Mouse (Mus musculus) forelimb bud, embryonic 11.5 days (tissue): ENCODE data around the gene Mogat2.

Experiments used
- DNase-seq: peaks from one replicate; pipeline ENCODE4 v3.0.0-alpha.2; 2012; ENCODE audit warnings: low read depth, low spot score

Mogat2 gene

DNA sequence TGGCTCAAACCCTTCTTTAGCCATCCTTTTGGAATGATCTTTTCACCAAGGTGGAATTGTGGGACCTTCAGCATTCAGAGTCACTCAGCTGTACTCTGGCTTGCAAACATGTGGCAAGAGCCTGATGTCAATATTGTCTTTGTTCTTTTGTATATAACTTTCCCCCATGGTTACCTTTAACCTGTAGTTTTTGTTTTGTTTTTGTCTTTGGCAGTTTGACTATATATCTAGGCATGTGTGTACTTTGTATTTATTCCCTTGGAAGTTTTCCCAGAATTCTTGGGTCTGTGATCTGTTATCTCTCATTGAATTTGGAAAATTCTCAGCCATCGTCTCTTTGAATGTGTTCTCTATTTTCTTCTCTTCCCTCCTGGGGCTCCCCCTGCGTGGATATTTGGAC lies 43.9 kb downstream of the Mogat2 start:
- no peak for DNase-seq

DNA sequence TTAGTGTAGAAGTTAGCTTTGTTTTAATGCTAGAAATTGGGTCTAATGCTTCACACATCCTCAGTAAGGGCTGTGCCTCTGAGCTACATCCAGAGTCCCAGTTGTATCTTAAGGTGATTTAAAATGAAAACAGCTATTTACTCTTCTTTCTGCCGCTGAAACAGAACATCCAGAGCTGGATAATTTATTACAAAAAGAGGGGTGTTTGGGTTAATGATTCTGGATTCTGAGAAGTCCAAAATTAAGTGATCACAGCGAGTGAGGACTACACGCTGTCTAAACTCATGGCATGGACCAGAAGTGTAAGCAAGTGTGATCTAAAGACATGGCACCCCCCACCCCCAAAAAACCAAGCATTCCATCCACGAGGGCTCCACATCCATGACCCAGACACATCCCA lies 44.5 kb downstream of the Mogat2 start:
- DNase-seq = no peak

DNA sequence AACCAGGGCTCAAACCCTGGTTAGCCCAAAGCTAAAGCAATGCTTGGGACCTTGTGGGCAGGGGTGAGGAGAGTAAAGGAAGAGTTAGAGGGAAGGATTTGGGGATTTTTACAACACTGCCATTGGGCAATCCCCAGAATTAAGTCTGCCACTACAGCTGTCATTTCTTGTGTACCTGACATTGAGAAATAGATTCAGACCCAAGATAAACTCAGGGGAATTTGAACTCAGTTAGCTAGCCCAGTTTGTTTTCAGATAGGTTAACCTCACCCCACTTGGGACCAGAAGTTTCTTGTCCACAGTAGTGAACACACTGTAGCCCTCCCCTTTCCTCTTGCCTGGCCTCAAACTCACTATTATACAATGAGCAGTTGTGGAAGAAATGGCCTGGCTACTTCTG lies 47.0 kb downstream of the Mogat2 start:
- DNase-seq = no peak

DNA sequence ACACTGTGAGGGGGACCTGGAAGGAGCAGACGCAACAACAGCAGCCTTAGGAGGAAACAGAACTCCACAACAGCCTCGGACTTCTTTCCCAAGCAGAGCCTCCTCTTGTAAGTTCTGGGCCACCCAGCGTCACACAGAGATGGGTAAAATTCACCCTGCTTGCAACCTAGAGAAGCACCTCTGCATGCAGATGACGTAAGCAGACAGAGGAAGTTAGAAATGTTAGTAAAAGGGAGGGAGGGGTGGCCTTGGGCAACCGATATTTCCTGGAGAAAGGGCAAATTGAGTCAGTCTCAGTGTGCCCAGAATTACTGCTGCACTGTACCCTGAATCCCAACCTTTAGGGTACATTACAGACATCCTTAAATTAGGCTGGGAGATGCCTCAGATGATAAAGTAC lies 48.5 kb downstream of the Mogat2 start:
- no peak for DNase-seq

DNA sequence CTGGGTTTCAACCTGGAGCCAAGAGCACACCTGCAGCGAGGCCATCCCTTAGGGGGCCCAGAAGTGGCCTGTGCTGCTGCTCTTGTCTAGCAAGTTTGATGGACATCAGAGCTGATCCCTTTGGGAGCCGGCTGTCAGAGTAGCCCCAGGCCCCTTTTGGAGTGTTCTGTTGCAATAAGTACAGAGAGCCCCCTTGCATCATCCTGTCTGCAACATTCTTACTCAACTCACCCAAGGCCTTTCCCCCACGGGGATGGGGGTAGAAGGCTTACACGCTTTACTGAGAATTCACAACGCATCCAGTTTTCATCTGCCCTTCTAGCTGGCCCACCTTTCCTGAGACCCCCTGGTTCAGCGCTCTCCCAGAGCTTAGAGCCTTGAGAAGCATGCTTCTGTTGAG lies 49.8 kb downstream of the Mogat2 start:
- no peak for DNase-seq

DNA sequence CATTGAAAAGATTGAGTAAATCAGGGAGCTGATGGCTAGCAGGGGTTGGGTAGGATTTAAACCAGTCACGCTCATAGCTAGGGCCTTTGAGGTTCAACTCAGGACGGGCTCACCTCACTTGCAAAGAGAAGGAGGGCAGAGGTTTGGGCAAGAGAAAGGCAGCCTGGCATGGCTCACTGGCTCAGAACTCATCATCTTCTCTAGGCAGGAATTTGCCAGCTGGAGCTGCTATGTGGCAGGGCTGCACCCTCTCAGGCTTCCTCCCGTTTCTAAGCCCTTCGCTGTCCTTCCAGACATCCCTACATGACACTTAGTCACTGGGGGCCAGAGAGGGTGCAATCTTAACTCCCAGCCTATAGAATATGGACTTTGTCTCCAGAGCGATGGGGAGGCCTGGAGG lies 51.0 kb downstream of the Mogat2 start:
- DNase-seq = no peak

DNA sequence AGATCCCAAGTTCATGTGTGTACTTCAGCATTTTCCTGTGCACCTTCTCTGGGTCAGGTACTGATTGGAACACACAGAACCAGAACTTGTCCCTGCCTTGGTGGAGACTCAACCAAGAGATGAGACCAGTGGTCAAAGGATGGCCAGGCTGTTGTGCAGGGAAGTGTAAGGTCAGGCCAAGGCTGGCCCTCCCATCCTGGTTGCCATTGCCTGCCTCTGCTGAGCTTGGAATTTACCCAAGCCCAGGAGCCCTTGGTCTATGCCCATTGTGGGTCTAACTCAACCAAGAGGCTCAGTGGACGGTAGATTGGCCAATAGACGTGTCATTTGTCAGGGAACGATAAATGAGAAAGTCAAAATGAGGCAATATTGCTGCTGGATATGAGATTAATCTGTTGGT lies 53.0 kb downstream of the Mogat2 start:
- DNase-seq = no peak

DNA sequence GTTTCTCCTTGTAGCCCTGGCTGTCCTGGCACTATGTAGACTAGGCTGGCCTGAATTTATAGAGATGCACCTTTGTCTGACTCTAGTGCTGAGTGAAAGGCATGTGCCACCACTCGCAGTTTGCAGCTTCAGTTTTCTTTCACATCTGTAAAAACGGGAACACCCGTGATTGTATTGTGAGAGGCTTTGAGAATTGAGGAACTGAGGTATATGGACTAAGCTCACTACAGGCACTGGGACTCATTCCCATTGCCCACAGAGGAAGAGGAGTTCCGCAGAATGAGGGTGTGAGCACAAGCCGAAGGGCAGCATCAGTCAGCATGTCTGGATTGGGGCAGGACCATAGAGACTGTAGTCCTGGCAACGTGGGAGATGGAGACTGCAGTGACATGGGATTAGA lies 54.7 kb downstream of the Mogat2 start:
- no peak for DNase-seq

DNA sequence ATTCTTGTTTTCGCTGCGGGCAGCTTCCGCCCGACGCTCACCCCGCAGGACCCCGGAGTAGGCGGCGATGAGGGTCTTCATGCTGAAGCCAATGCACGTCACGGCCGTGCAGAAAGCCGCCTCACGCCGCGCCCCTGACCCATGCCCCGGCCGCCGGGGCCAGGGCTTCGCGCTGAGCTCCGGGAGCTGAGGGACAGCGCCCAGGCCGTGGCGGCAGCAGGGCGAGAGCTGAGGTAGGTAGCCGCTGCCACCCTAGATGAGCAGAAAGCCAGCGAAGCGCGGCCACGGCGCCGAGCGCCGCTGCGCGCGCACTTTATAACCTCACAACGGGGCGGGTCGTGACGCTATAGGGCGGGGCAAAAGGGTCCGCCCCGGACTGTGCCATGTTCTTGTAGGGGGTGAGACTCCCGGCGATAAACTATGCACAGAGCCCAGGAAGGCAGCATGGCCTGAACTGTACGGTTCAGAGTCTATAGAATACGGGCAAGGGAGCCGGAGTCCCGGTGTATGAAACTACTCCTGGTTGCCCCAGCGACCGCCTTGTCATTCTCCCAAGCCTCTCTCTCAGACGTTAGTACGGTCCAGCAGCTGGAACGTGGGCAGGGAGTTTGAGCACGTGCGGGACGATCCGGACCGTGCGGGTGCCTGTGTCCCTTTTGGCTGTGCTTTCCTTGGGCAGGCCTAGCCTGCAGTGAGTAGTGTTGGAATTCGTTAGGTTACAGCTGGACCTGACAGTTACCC lies 55.8 kb downstream of the Mogat2 start, which contains the start of gene Dgat2:
Gene Dgat2, minus strand, starts transcription at position 288 of the 741 bp plus-strand sequence.
- DNase-seq = peak; percentile 95

DNA sequence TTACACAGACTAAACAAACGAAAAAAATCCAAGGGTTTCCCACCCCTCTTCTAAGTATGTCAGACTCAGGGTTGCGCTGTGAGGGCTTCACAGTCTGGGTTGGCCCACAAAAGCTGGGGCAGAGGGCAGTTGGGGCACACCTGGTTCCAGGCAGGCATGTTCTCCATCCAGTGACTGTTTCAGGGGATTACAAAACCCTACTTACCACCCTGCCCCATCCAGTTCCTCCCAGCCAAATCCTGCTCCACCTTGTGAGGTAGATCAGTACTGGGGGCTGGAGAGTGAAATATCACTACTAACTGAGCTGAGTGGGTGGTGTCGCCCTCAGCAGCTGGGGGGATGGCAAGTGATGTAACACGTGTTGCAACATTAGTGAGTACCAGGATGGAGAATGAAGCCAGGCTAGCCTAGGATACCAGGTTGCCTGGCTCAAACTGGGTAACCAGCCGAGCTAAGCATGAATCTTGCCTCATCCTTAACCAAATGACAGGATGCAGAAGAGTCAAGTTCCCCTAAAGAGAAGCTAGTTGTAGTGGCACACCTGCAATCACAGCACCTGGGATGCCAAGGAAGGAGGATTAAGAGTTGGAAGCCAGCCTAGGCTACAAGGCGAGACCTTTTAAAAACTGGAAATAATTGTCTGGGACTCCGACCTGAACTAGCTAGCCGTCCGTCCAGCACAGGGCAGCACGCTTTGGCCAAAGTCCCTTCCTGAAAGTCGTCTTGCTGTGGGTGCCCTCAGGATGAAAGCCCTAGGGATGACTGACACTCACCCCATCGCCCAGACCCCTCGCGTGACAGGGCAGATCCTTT lies 56.6 kb downstream of the Mogat2 start:
- DNase-seq = peak; percentile 8

DNA sequence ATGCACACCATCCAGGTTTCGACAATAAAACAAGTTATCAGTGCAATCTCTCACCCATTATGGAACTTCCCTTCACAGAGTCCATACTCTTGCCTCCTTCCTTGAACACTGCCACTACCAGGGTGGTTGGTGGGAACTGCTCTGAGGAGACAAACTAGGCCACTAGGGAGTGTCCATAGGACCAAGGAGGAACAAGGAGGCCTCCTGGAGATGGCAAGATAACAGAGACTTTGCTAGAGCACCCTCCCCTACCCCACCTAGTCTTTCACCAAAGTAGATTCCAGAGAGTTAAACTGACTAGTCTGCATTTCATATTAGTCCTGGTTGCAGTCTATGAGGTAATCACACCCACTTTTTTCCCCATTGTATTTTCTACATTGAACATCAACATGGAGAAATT lies 58.3 kb downstream of the Mogat2 start:
- DNase-seq = no peak

DNA sequence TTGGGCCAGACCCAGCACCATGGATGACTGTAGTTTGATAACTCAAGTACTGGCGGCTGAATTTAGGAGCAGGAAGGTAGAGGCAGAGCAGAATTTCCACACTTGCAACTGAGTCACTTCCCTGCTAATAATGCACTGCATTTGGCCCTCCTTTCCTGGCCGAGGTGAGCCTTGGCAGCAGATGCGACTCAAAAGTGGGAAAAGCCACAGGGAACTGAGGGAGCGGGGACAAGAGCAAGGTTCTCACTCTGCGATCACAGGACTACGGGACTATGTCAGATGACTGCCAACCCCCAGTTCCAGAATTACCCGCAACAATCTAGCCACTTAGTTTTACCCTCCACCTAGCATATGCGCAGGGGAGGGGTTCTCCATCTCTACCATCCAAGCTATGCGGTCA lies 59.1 kb downstream of the Mogat2 start:
- no peak for DNase-seq

DNA sequence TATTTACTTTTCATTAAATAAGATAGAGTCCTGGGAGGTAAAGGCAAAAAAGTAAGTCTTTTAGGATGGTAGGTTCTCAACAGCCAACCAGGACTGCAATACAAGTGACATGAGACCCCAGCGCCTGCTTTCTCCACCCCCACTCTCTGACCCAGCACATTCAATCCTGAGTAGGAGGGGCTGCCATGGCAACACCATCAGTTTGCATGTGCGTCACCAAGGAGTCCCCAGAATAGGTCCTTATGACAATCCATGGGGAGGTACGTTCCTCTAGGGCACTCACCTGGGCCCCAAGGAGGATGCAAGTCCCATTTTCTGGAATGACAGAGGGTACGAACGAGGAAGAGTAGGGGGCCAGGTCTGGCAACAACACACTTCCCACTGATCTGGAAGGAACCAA lies 61.0 kb downstream of the Mogat2 start:
- no peak for DNase-seq

DNA sequence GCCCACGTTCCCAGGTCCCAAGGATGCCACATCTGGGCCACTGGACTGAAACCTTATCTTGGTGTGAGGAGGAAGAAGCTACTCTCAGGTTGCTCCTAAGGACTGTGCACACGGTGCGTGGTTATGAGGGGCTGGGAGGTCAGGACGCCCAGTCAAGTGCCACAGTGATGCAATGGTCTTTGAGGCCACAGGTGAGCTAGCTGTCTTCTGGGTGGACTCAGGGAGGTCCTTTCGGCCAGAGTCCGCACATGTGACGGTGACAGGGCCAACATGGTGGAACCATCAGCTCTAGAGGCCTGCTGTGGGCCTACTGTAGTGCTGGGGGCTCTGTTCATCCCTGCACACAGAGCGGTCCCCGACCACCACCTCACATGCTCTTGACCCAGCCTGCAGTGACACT lies 62.8 kb downstream of the Mogat2 start:
- DNase-seq = no peak

DNA sequence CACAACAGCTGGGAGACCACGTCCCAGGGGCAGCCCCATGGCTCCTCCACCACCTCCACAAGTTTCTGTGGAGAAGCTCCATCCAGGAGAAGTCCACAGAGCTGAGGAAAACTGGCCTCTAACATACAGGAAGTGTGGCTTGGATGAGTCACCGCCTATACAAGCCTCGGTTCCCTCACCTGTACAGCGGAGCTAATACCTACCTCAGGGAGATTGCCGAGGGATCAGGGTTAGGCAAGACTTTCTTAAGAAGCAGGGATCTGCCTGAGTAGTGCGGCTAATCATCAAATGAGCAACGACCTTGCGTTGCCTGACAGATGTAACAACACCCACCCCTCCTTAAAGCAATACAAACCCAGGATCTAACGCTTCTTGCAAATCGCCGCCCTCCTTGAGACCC lies 63.3 kb downstream of the Mogat2 start:
- DNase-seq = no peak

DNA sequence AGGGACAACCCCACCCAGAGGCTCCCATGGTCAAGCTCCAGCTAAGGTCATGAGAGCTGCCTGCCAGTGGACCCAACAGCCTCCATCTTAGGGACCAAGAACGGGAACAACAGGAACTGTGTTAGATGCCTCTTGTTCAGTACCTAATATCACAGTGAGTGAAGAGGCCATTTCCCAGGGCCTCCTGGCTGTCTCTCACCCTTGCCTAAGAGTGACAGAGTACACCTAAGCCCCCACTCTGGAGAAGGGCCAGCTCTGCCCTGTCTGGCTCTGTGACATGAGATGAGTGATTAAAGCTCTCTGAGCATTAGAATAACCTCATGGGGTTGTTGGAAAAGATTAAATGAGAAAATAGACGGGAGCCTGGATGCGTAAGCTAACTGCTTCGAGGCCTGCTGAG lies 64.4 kb downstream of the Mogat2 start:
- no peak for DNase-seq

DNA sequence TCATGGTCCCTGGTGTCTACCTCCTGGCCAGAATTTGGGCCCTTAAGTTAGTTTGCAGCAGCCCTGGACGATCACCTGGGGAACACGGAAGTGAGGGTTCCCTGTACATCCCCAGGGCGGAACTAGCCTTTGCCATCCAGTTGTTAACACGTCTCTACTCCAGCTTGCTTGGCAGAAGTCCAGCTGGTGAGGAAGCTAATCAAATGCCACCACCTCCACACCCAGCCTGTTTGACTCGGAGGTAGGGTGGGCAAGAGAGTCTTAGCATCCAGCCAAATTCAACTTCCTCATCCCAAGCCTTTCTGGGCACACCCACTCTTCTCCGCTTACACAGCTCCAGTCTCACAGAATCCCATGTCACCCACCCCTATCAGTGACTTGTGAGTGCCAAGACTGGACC lies 65.5 kb downstream of the Mogat2 start:
- no peak for DNase-seq

DNA sequence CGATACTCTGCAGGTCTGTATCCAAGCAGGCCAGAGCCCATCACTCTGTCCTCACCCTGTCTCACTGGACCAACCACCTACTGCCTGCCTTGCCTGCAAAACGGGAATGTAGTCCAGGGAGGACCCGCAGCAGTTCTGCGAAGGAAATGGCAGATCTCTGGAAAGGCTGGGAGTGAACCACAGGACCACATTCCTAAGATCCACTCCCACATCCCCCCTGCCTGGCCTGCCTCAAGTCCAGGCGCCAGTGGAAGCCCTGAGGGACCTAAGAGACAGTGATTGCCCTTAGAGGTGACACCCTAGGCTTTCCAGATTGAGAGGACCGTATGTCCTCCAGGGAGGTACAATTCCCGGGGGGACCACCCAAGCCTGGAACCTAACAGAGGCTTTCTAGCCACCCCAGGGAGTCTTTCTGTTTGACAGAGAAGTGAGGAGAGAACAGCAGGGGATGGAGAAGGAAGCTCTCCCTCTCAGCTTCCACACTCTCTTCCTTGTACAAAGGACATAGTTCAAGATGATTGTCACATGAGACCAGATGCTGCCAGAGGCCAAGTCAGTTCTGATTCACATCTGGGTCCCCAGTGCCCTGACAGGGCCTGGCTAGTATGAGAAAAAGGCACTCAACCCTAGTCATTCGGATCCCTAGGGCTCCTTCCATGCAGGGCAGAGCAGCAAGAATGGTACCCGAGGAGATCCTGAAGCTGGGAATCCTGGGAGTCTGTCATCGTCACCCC lies 66.5 kb downstream of the Mogat2 start:
- no peak for DNase-seq

DNA sequence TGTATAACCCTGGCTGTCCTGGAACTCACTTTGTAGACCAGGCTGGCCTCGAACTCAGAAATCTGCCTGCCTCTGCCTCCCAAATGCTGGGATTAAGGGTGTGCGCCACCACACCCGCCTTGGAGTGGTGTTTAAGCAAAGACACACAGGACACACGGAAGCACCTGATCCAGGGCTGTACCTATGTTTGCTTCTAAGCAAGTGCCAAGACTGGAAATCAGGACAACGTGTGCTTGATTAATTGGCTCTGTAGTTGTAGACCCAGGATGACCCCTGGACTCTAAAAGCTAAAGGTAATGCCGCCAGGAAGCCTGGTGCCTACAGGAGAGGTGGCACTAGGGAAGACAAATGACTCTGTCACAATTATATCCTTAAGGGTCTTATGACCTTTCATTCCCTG lies 67.9 kb downstream of the Mogat2 start:
- no peak for DNase-seq

DNA sequence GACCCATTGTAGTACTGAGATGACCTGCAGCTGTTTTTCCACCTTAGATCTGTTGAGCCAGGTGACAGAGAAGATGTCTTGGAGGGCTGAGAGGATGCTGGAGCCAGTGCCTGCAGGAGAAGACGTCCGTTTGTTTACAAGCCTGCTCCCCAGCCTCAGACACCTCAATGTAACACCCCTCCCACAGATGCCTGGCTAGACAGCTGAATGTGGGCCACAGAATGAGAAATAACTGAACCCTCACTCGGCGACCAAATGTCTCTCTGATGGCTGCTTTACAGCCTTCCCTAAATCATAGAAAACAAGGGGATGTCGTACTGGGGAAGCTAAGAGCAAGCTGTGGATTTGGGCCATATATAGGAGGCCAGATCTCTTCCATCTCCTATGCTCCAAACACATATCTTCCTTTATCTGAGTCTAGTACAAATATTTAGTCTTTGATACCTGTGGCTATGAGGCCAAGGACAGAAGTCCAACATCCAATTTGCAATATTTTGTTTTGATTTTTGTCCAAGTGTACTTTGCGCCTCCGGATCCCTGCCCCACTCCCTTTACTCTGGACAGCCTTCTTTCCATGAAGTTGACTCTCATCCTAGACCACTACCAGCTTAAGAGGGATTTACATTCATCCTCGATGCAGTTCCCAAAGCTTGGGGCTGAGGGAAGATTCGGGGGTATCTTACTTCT lies 68.6 kb downstream of the Mogat2 start:
- no peak for DNase-seq
